Mouse (Mus musculus): ENCODE results near the gene Sipa1l3.

- TF ChIP-seq CTCF (IDR thresholded peaks at IDR 0.05) (no peak), EP300 (IDR thresholded peaks at IDR 0.05; ENCODE audit: insufficient read depth, low read depth, low read length) (no peak)
These were observed 179.3 kb downstream of the Sipa1l3 start for GRCm38 (mm10) chr7:29338984-29339679.

Measured in heart, adult 2 months (tissue).